35 mouse cellular contexts compared by ENCODE assay signal in genomic region chr12:31208766-31209165, GRCm38 (mm10). TPM values are rescaled to one million over a fixed set of nuclear protein-coding genes. Genes with fewer than 3 reads are reported as not detected.
DNase-seq lines count a peak whose midpoint lies in the region; ATAC-seq and TF ChIP-seq lines count a peak whose summit lies in the region.
"Had no signal": no experiment of that assay in that cellular context is flagged by ENCODE, and none has a peak within 500 bp of the region (broad histone marks: within the 10 kb centered on the region; RNA-seq: fewer than 3 reads in every experiment).

No protein-coding gene starts in this region.

- H3K9me3 ChIP-seq in forebrain, postnatal 0 days (ENCODE audit: low read length), result no peaks in the 10 kb centered on the region
- H3K9me3 ChIP-seq in forebrain, embryonic 14.5 days (replicated peaks; ENCODE audit: control insufficient read depth, low read length), result no peaks in the 10 kb centered on the region
- no peaks in the 10 kb centered on the region for H3K9me3 ChIP-seq in kidney, postnatal 0 days (replicated peaks; ENCODE audit: low read length)
- H3K9me3 ChIP-seq in neural tube, embryonic 13.5 days, result no peaks in the 10 kb centered on the region
- H3K9me3 ChIP-seq: embryonic facial prominence, embryonic 10.5 days; embryonic facial prominence, embryonic 15.5 days; limb, embryonic 10.5 days; limb, embryonic 15.5 days; liver, embryonic 13.5 days had no signal

- H3K27ac ChIP-seq in forebrain, postnatal 0 days (ENCODE audit: low read depth, low read length), result peak overlapping the region; percentile 81
- H3K27ac ChIP-seq in forebrain, embryonic 14.5 days (ENCODE audit: low read depth, low read length), result no peak overlapping the region
- no peak overlapping the region for H3K27ac ChIP-seq in kidney, postnatal 0 days
- peak overlapping the region; percentile 62 for H3K27ac ChIP-seq in neural tube, embryonic 13.5 days (replicated peaks)
- H3K27ac ChIP-seq: embryonic facial prominence, embryonic 10.5 days; embryonic facial prominence, embryonic 15.5 days; limb, embryonic 10.5 days; limb, embryonic 15.5 days; liver, embryonic 13.5 days; macrophage had no signal

- no peak overlapping the region for H3K4me2 ChIP-seq in forebrain, postnatal 0 days (ENCODE audit: low read depth)
- no peak overlapping the region for H3K4me2 ChIP-seq in forebrain, embryonic 14.5 days (ENCODE audit: low read length)
- no peak overlapping the region for H3K4me2 ChIP-seq in kidney, postnatal 0 days (ENCODE audit: low read length)
- no peak overlapping the region for H3K4me2 ChIP-seq in neural tube, embryonic 13.5 days
- H3K4me2 ChIP-seq: embryonic facial prominence, embryonic 15.5 days; hindbrain, embryonic 14.5 days; limb, embryonic 15.5 days; liver, embryonic 13.5 days had no signal

- no peak for DNase-seq in forebrain, postnatal 0 days
- no peak for DNase-seq in forebrain, embryonic 14.5 days (ENCODE audit: low spot score)
- DNase-seq in kidney, postnatal 0 days (ENCODE audit: low spot score), result peak; percentile 66
- no peak for DNase-seq in kidney, adult 9 months
- no peak for DNase-seq in neural tube, embryonic 10.5 days (ENCODE audit: extremely low spot score, low spot score)
- DNase-seq: adrenal gland, postnatal 10 days; cerebellum, adult 8-10 months; cerebellum, postnatal 25 days; gastrocnemius, postnatal 14 days; heart, postnatal 4 days; kidney, postnatal 25 days; liver, embryonic 13.5 days; lung, adult 18-20 months had no signal

- H3K4me3 ChIP-seq in forebrain, postnatal 0 days (ENCODE audit: low read depth, low read length), result no peak overlapping the region
- H3K4me3 ChIP-seq in forebrain, embryonic 14.5 days (ENCODE audit: low read depth, low read length), result no peak overlapping the region
- no peak overlapping the region for H3K4me3 ChIP-seq in kidney, postnatal 0 days (replicated peaks; ENCODE audit: low read depth, low read length)
- no peak overlapping the region for H3K4me3 ChIP-seq in neural tube, embryonic 13.5 days
- H3K4me3 ChIP-seq: embryonic facial prominence, embryonic 10.5 days; embryonic facial prominence, embryonic 15.5 days; limb, embryonic 10.5 days; limb, embryonic 15.5 days; liver, embryonic 13.5 days had no signal

- H3K9ac ChIP-seq in forebrain, postnatal 0 days, result peak overlapping the region; percentile 15; the same call in 1 of the 2 replicates
- no peak overlapping the region for H3K9ac ChIP-seq in forebrain, embryonic 14.5 days (ENCODE audit: low read length)
- H3K9ac ChIP-seq in kidney, postnatal 0 days (ENCODE audit: low read depth, low read length), result no peak overlapping the region
- H3K9ac ChIP-seq in neural tube, embryonic 13.5 days, result no peak overlapping the region
- H3K9ac ChIP-seq: embryonic facial prominence, embryonic 15.5 days; hindbrain, embryonic 14.5 days; limb, embryonic 15.5 days; liver, embryonic 13.5 days had no signal

- ATAC-seq in forebrain, postnatal 0 days, result peak; percentile 42; the same call in 1 of the 2 replicates
- ATAC-seq in forebrain, embryonic 14.5 days, result no peak
- ATAC-seq in kidney, postnatal 0 days (replicated peaks; ENCODE audit: low FRiP score, low read depth), result no peak
- peak; percentile 71; the same call in 1 of the 2 replicates for ATAC-seq in neural tube, embryonic 13.5 days (ENCODE audit: low read depth)
- ATAC-seq in erythroblast, adult 5-6 weeks (replicated peaks; ENCODE audit: low FRiP score, poor library complexity, severe bottlenecking), result no peak
- ATAC-seq: intestine, postnatal 0 days; lung, postnatal 0 days; Patski had no signal

- no peaks in the 10 kb centered on the region for H3K27me3 ChIP-seq in forebrain, postnatal 0 days (ENCODE audit: insufficient read depth, low read length)
- H3K27me3 ChIP-seq in forebrain, embryonic 14.5 days (replicated peaks; ENCODE audit: control insufficient read depth, insufficient read depth, low read length), result no peaks in the 10 kb centered on the region
- no peaks in the 10 kb centered on the region for H3K27me3 ChIP-seq in kidney, postnatal 0 days (ENCODE audit: insufficient read depth, low read length)
- H3K27me3 ChIP-seq in neural tube, embryonic 13.5 days, result no peaks in the 10 kb centered on the region
- H3K27me3 ChIP-seq: embryonic facial prominence, embryonic 15.5 days; limb, embryonic 15.5 days; liver, embryonic 13.5 days; Patski had no signal

- no peaks in the 10 kb centered on the region for H3K36me3 ChIP-seq in forebrain, postnatal 0 days (ENCODE audit: insufficient read depth)
- no peaks in the 10 kb centered on the region for H3K36me3 ChIP-seq in forebrain, embryonic 14.5 days (ENCODE audit: control insufficient read depth, insufficient read depth, low read length)
- no peaks in the 10 kb centered on the region for H3K36me3 ChIP-seq in kidney, postnatal 0 days (ENCODE audit: insufficient read depth, low read length)
- H3K36me3 ChIP-seq in neural tube, embryonic 13.5 days, result no peaks in the 10 kb centered on the region
- H3K36me3 ChIP-seq: embryonic facial prominence, embryonic 10.5 days; embryonic facial prominence, embryonic 15.5 days; limb, embryonic 10.5 days; limb, embryonic 15.5 days; liver, embryonic 13.5 days had no signal

- TF ChIP-seq CTCF in forebrain, postnatal 0 days (IDR thresholded peaks at IDR 0.05; ENCODE audit: low read depth), result no peak
- no peak for TF ChIP-seq CTCF in kidney, postnatal 0 days (IDR thresholded peaks at IDR 0.05; ENCODE audit: low read depth)

- WGBS in forebrain, postnatal 0 days, result 45% methylated on average over 6 of the region's 6 CpGs
- WGBS in forebrain, embryonic 14.5 days, result 52% methylated on average over 6 of the region's 6 CpGs
- 47% methylated on average over 6 of the region's 6 CpGs for WGBS in kidney, postnatal 0 days
- WGBS in neural tube, embryonic 13.5 days, result 47% methylated on average over 6 of the region's 6 CpGs

- peaks cover 17% of the 10 kb centered on the region for H3K4me1 ChIP-seq in forebrain, postnatal 0 days (ENCODE audit: insufficient read depth)
- H3K4me1 ChIP-seq in forebrain, embryonic 14.5 days (ENCODE audit: control insufficient read depth, insufficient read depth, low read length), result peaks cover 10% of the 10 kb centered on the region
- H3K4me1 ChIP-seq in kidney, postnatal 0 days (replicated peaks; ENCODE audit: insufficient read depth, low read length), result 0 out of 2 replicates have a peak, but pooled peaks cover 13% of the 10 kb centered on the region
- peaks cover 26% of the 10 kb centered on the region for H3K4me1 ChIP-seq in neural tube, embryonic 13.5 days (replicated peaks)
- H3K4me1 ChIP-seq: limb, embryonic 10.5 days; liver, embryonic 13.5 days had no signal

RNA-seq across cellular contexts. Expression of gene Gm6993, which starts 31.8 kb away (rescaled TPM):
- not detected in 2 replicates for total RNA-seq in forebrain, postnatal 0 days (2014; rRNA removed)
- polyA plus RNA-seq in forebrain, postnatal 0 days (2015; fragmentation: Nextera tagmentation; extraction: Ambion mirVana), result not detected in 2 replicates
- not detected in 2 replicates for polyA plus RNA-seq in forebrain, embryonic 14.5 days (2014; fragmentation: Nextera tagmentation; extraction: Ambion mirVana)
- not detected in 2 replicates for polyA plus RNA-seq in kidney, postnatal 0 days (2015; fragmentation: Nextera tagmentation; extraction: Ambion mirVana)
- not detected in 2 replicates for polyA plus RNA-seq in neural tube, embryonic 13.5 days (2015; fragmentation: Nextera tagmentation; extraction: Ambion mirVana)
- total RNA-seq in erythroblast, adult 5-6 weeks (2015; ENCODE audit: low replicate concordance), result not detected in 2 replicates
- total RNA-seq in erythroblast, adult 5-6 weeks (2017; ENCODE audit: low replicate concordance), result not detected in 2 replicates
- total RNA-seq: adrenal gland, postnatal 10 days; gastrocnemius, postnatal 14 days; granulocyte monocyte progenitor cell, adult 5-6 weeks; heart, postnatal 4 days; layer of hippocampus, adult 18-20 months; layer of hippocampus, postnatal 25 days; left cerebral cortex, adult 8-10 months; megakaryocyte-erythroid progenitor cell, adult 5-6 weeks; MEL had no signal
- polyA plus RNA-seq: embryonic facial prominence, embryonic 10.5 days; embryonic facial prominence, embryonic 15.5 days; heart, embryonic 14.5 days; hindbrain, embryonic 14.5 days; intestine, postnatal 0 days; kidney, embryonic 14.5 days; limb, embryonic 10.5 days; limb, embryonic 15.5 days; liver, embryonic 13.5 days; lung, postnatal 0 days; macrophage; neural tube, embryonic 11.5 days; Patski; stomach, embryonic 14.5 days; testis, adult 2 months had no signal

RNA-seq across cellular contexts. Expression of gene Lamb1, which starts 56.3 kb away (rescaled TPM):
- total RNA-seq in forebrain, postnatal 0 days (2014; rRNA removed), result 25.3 and 33.4 TPM in 2 replicates
- polyA plus RNA-seq in forebrain, postnatal 0 days (2015; fragmentation: Nextera tagmentation; extraction: Ambion mirVana), result 10.2 and 12.1 TPM in 2 replicates
- 13.6 and 17.5 TPM in 2 replicates for polyA plus RNA-seq in forebrain, embryonic 14.5 days (2014; fragmentation: Nextera tagmentation; extraction: Ambion mirVana)
- 115 and 128 TPM in 2 replicates for polyA plus RNA-seq in kidney, postnatal 0 days (2015; fragmentation: Nextera tagmentation; extraction: Ambion mirVana)
- 27.9 and 31.0 TPM in 2 replicates for polyA plus RNA-seq in neural tube, embryonic 13.5 days (2015; fragmentation: Nextera tagmentation; extraction: Ambion mirVana)
- total RNA-seq in erythroblast, adult 5-6 weeks (2015; ENCODE audit: low replicate concordance), result not detected in 2 replicates
- total RNA-seq in erythroblast, adult 5-6 weeks (2017; ENCODE audit: low replicate concordance), result 0.68 and 1.1 TPM in 2 replicates
- total RNA-seq: granulocyte monocyte progenitor cell, adult 5-6 weeks; megakaryocyte-erythroid progenitor cell, adult 5-6 weeks; MEL had no signal

Comparison
In these comparisons a context has a peak if more than half of its experiments do, and no peak if none do; other contexts are left out.
1. ATAC-seq: peak in forebrain, postnatal 0 days (single experiment) and neural tube, embryonic 13.5 days (single experiment); none in forebrain, embryonic 14.5 days (single experiment), kidney, postnatal 0 days (single experiment) and erythroblast, adult 5-6 weeks (single experiment).
2. H3K27ac ChIP-seq: peak in forebrain, postnatal 0 days (single experiment) and neural tube, embryonic 13.5 days (single experiment); none in forebrain, embryonic 14.5 days (single experiment) and kidney, postnatal 0 days (single experiment).